ENCODE assay signal across 36 mouse cellular contexts in the genomic region with DNA sequence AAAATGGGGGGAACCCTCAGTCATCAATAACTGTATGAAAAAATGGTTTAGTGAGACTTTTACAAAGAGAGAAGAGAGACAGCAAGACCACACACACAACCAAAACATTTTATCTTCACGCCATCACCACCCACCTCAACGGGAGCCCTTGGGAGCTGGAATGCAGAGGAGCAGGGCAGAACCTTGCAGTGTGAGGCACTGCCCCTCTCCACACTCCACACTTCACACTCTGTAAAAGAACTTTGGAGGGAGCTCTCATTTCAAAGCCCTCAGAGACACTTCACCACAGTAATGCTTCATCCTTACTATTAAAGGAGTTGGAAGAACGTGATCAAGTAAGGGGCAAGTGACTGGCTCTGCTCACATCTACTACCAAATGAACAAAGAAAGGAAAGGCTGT. TPM values are rescaled to one million over a fixed set of nuclear protein-coding genes. Genes with fewer than 3 reads are reported as not detected.
"Had no signal": no experiment of that assay in that cellular context is flagged by ENCODE, and none has a peak within 500 bp of the region (broad histone marks: within the 10 kb centered on the region; RNA-seq: fewer than 3 reads in every experiment).

No protein-coding gene starts in this region.

- H3K27ac ChIP-seq: heart, embryonic 10.5 days; heart, embryonic 13.5 days; heart, embryonic 15.5 days; hindbrain, embryonic 10.5 days; hindbrain, embryonic 12.5 days; hindbrain, embryonic 13.5 days; hindbrain, embryonic 14.5 days; hindbrain, embryonic 15.5 days; hindbrain, postnatal 0 days; intestine, embryonic 15.5 days; kidney, embryonic 15.5 days; kidney, postnatal 0 days; layer of hippocampus, adult 2 months had no signal

- H3K4me1 ChIP-seq: heart, embryonic 12.5 days; heart, embryonic 13.5 days; heart, embryonic 15.5 days; hindbrain, embryonic 10.5 days; hindbrain, embryonic 12.5 days; hindbrain, embryonic 13.5 days; hindbrain, embryonic 15.5 days; intestine, embryonic 15.5 days had no signal

- H3K9me3 ChIP-seq: heart, embryonic 10.5 days; heart, embryonic 12.5 days; heart, embryonic 13.5 days; heart, embryonic 15.5 days; hindbrain, embryonic 10.5 days; hindbrain, embryonic 12.5 days; hindbrain, embryonic 13.5 days; hindbrain, embryonic 15.5 days; intestine, embryonic 15.5 days; kidney, embryonic 15.5 days had no signal

- H3K36me3 ChIP-seq: heart, embryonic 10.5 days; heart, embryonic 12.5 days; heart, embryonic 13.5 days; heart, embryonic 15.5 days; hindbrain, embryonic 10.5 days; hindbrain, embryonic 12.5 days; hindbrain, embryonic 13.5 days; hindbrain, embryonic 15.5 days; intestine, embryonic 15.5 days; kidney, embryonic 15.5 days had no signal

- H3K4me3 ChIP-seq: heart, embryonic 10.5 days; heart, embryonic 12.5 days; heart, embryonic 13.5 days; heart, embryonic 15.5 days; hindbrain, embryonic 10.5 days; hindbrain, embryonic 12.5 days; hindbrain, embryonic 13.5 days; hindbrain, embryonic 15.5 days; intestine, embryonic 15.5 days; kidney, embryonic 15.5 days; layer of hippocampus, adult 2 months had no signal

- DNase-seq: heart, postnatal 10 days; heart, postnatal 14 days; heart, postnatal 36 days; heart, postnatal 4 days; kidney, adult 11 months; kidney, adult 18-20 months; kidney, adult 2 months; kidney, adult 8-10 months; kidney, adult 9 months; kidney, postnatal 10 days; kidney, postnatal 14 days; kidney, postnatal 25 days; kidney, postnatal 36 days; kidney, postnatal 4 days; layer of hippocampus, adult 9-11 months; layer of hippocampus, postnatal 36 days had no signal

- H3K9ac ChIP-seq: heart, embryonic 12.5 days; heart, embryonic 13.5 days; heart, embryonic 15.5 days; hindbrain, embryonic 12.5 days; hindbrain, embryonic 13.5 days; hindbrain, embryonic 14.5 days; hindbrain, embryonic 15.5 days; intestine, embryonic 15.5 days; kidney, embryonic 15.5 days had no signal

- H3K27me3 ChIP-seq: heart, embryonic 12.5 days; hindbrain, embryonic 12.5 days; hindbrain, embryonic 13.5 days; hindbrain, embryonic 15.5 days; intestine, embryonic 15.5 days; kidney, embryonic 15.5 days had no signal

- ATAC-seq: hindbrain, embryonic 16.5 days; hindbrain, postnatal 0 days; inflammation-experienced regulatory T-cells, adult 6 months; intestine, embryonic 15.5 days; intestine, embryonic 16.5 days; intestine, postnatal 0 days had no signal

- H3K4me2 ChIP-seq: heart, embryonic 11.5 days; heart, embryonic 12.5 days; heart, embryonic 13.5 days; heart, embryonic 15.5 days; hindbrain, embryonic 12.5 days; hindbrain, embryonic 13.5 days; hindbrain, embryonic 14.5 days; hindbrain, embryonic 15.5 days; intestine, embryonic 15.5 days; kidney, embryonic 15.5 days had no signal

RNA-seq across cellular contexts. Expression of gene Fsip1, which starts 26.2 kb away (rescaled TPM):
- polyA plus RNA-seq: heart, embryonic 12.5 days; heart, embryonic 13.5 days; inflammation-experienced regulatory T-cells, adult 6 months; large intestine, adult 2 months had no signal
